ENCODE assay signal across 27 mouse cellular contexts in genomic region chr4:74201281-74201811, GRCm38 (mm10).
"Had no signal": no experiment of that assay in that cellular context is flagged by ENCODE, and none has a peak within 500 bp of the region (broad histone marks: within the 10 kb centered on the region; RNA-seq: fewer than 3 reads in every experiment).

No protein-coding gene starts in this region.

- ATAC-seq: hindbrain, postnatal 0 days; intestine, embryonic 16.5 days; liver, embryonic 12.5 days had no signal

- H3K36me3 ChIP-seq: heart, embryonic 10.5 days; heart, embryonic 12.5 days; hindbrain, embryonic 10.5 days; hindbrain, embryonic 12.5 days; kidney, embryonic 15.5 days; limb, embryonic 13.5 days; limb, embryonic 15.5 days; liver, embryonic 12.5 days had no signal

- DNase-seq: gastrocnemius, adult 2 months; gastrocnemius, postnatal 10 days; gastrocnemius, postnatal 25 days; heart, adult 18-20 months; heart, postnatal 10 days; heart, postnatal 4 days; kidney, adult 11 months; kidney, adult 2 months; kidney, adult 9 months; kidney, postnatal 14 days; kidney, postnatal 36 days; layer of hippocampus, adult 9-11 months; layer of hippocampus, postnatal 36 days; left cerebral cortex, postnatal 4 days had no signal

- H3K4me1 ChIP-seq: heart, embryonic 10.5 days; heart, embryonic 12.5 days; hindbrain, embryonic 10.5 days; hindbrain, embryonic 12.5 days; kidney, embryonic 15.5 days; limb, embryonic 13.5 days; limb, embryonic 15.5 days; liver, embryonic 12.5 days had no signal

- H3K27ac ChIP-seq: gastrocnemius, adult 2 months; heart, embryonic 10.5 days; hindbrain, embryonic 10.5 days; hindbrain, embryonic 12.5 days; hindbrain, embryonic 14.5 days; hindbrain, postnatal 0 days; kidney, embryonic 15.5 days; kidney, postnatal 0 days; limb, embryonic 13.5 days; limb, embryonic 15.5 days; liver, embryonic 12.5 days; liver, embryonic 14.5 days had no signal

- H3K9ac ChIP-seq: heart, embryonic 12.5 days; hindbrain, embryonic 12.5 days; hindbrain, embryonic 14.5 days; kidney, embryonic 15.5 days; limb, embryonic 13.5 days; limb, embryonic 15.5 days; liver, embryonic 12.5 days; liver, embryonic 14.5 days had no signal

- H3K4me3 ChIP-seq: gastrocnemius, adult 2 months; heart, embryonic 10.5 days; heart, embryonic 12.5 days; hindbrain, embryonic 10.5 days; hindbrain, embryonic 12.5 days; kidney, embryonic 15.5 days; limb, embryonic 13.5 days; limb, embryonic 15.5 days; liver, embryonic 12.5 days had no signal

- H3K27me3 ChIP-seq: heart, embryonic 12.5 days; hindbrain, embryonic 12.5 days; kidney, embryonic 15.5 days; limb, embryonic 13.5 days; limb, embryonic 15.5 days; liver, embryonic 12.5 days had no signal
